Mouse (Mus musculus) adrenal gland, postnatal 4 days (tissue): ENCODE results near the gene Gnaq. TPM values are rescaled to one million over a fixed set of nuclear protein-coding genes. Genes with fewer than 3 reads are reported as not detected.
A peak's percentile ranks its signal among the peaks of the same experiment; 100 is the strongest.

Experiments
- DNase-seq, 2 experiments: peaks; one replicate each; pipeline ENCODE4 v3.0.0; 2021 to 2022; ENCODE audit warnings: low spot score in 2 of 2, mixed read lengths in 2 of 2
- total RNA-seq, 2 experiments: library from RNA; stranded (reverse); gene quantifications; 2 replicates each; pipeline ENCODE4 v1.2.3; 2021

Gnaq gene
- total RNA-seq, 2 experiments from 2014 or later, result 86.3 to 89.9 TPM

- no peak for DNase-seq
These were observed 176.4 kb downstream of the Gnaq start for GRCm38 (mm10) chr19:16309031-16309430.

- DNase-seq, result no peak
These were observed 181.7 kb downstream of the Gnaq start for GRCm38 (mm10) chr19:16314295-16314821.

DNA sequence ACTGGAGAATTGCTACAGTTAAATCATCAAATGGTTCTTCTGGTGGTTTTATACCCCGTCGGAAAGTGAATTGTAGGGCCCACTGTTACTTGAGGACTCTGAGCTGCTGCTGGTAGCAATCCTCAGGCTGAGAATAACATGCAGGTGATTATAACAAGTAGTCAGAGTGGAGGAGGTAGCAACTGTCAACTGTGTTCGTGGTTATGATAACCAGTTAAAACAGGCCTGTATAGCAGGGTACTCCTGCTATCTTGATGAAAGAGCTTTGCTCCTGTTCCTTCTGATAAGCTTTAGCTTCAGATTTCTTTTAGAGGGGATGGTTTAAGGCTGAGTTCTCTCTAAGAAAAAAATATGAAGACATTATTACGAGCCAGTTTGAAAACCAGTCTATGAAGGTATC lies 182.9 kb downstream of the Gnaq start:
- DNase-seq, result no peak

DNA sequence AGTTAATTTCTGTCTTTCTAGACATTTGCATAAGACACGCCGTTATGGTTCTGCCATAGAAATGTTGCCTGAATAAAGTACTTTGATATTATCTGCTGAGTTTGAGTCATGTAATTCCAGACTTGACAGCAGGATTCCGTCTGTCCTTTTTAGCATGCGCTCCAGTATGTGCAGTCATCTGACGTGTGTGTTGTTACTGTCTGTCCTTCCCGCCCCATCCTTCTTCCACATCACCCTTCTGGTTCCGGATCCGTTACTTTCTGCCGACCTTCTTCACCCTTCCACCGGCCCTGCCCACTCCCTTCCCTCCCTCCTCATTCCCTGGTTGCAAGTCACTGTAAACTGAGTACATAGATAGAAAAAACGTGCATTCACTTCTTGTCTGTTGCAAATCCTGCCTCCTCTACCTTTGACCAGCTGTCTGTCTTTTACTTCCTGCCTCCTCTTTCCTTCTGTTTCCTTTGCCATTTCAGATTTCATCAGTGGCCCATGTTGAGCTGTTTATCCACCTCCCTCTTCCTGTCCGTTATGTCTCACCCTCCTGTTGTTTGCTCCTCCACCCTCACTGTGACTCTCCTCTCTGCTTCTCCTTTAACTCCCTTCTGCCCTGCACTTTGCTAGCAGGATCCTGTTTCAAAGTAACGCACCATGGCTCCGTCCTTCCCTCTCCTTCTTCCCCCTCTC lies 185.6 kb downstream of the Gnaq start:
- no peak for DNase-seq

GRCm38 (mm10) chr19:16319986-16320385 lies 187.4 kb downstream of the Gnaq start:
- no peak for DNase-seq

DNA sequence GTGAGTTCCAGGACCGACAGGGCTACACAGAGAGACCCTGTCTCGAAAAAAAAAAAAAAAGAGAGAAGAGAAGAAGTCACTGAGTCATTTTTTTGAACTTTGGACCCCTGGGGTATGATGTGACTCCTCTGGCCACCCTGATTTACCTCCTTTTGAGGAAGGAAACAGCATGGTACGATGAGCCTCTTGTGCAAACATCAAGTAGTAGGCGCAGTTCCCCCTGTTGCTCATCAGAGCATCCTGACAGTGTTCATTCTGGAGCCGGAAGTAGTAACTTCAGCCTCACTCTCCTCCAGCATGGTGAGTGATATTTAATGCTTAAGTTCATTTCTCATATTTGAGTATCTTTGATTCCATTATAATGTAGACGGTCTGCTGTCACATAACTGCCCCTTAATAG lies 190.4 kb downstream of the Gnaq start:
- no peak for DNase-seq

GRCm38 (mm10) chr19:16324239-16324638 lies 191.6 kb downstream of the Gnaq start:
- no peak for DNase-seq

- no peak for DNase-seq
These were observed 193.3 kb downstream of the Gnaq start for GRCm38 (mm10) chr19:16325911-16326310.

DNA sequence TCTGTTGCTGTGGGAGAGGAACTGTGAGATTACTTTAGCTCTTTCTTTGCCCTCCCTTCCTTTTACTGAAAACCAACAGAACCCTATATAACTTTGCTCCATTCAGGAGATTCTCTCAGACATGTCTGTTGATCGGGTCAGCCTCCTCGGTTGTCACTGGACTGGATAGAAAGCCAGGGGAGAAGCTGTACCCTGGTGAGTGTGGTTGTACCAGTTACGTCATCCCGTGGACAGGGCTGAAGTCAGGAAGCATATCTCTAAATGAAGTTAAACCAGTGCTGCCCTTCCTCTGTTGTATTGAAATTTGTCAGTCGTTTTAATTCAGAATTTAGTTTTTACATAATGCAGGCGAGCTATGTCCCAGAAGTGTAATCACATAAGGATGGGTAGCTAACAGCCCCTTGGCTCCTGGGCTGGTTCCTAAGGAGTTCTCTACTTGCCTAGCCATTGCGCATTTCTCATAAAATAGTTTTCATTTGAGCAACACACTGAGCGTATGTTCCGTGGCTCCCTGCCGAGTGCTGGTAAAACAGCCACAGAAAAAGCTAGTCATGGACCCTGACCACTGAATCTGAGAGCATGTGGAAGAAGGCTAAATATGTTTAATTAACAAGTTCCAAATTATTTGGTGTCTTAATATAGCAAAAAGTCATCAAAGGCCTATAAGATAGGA lies 194.9 kb downstream of the Gnaq start:
- DNase-seq, result no peak

DNA sequence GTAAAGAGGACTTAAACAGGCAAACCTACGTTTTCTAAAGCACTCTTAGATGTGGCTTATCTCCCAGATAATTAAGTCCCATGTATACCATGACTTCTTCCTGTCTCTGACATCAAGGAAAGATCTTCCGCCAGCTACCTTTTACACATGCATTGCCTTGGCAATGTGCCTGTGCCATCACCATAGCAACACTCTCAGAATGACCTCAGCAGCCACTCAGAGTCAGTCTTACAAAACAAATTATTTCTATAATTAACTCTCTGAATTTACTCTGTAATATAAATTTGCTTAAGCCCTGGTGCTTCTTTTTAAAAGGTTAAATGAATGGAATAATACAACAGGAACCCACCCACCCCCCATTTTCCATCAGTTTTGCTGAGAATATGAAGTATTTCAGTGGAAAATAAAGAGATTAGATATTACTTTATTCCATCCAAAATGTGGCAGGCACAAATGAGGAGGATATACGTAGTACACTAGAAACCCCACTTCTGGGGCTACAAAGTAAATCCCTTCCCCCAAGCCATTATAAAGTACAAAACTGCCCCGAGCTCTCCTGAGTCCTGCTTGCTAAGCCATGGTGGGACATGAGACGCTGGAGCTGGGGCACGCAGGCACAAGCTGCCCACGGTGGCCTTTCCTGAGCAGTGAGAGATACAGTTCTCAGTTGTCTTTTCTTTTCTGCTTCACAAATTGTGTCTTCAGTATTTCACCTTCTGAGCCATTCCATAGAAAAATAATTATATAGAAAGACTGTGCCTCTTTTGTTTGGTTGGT lies 195.6 kb downstream of the Gnaq start:
- peak; percentile 26 to 67 for DNase-seq

DNA sequence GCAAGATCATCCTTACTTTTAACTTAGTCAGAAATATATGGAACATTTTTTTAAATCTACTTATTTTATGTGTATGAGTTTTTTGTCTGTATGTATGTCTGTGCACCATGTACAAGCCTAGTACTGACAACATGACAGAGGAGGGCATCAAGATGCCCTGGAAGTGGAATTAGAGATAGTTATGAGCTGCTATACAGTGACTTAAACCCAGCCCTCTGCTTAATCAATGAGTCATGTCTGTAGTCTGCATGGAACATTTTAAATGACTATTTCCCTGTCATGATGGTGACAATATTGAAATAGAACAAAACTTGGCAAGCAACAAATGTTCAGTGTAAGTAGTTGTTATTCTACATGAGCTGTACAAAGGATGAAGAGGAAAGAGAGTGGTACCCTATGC lies 196.4 kb downstream of the Gnaq start:
- DNase-seq, result no peak

GRCm38 (mm10) chr19:16329648-16330047 lies 197.0 kb downstream of the Gnaq start:
- DNase-seq, result no peak

DNA sequence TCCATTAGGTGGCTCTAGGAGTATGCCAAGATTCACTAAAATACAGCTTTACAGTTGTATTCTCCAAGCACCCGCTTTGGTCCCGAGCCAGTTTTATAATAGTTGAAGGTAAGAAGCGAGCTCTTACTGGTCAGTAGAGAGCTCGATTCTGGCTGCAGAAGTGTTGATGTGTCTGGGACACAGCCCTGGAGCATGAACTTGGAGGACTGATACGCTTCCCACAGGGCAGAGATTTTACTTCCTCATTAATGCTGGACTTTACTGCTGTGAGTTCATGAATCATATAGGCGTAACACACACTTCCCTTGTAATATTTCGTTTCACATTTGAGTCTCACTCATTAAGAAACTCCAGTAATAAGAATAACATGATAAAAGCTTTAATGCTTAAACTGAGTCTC lies 197.5 kb downstream of the Gnaq start:
- DNase-seq, result no peak

DNA sequence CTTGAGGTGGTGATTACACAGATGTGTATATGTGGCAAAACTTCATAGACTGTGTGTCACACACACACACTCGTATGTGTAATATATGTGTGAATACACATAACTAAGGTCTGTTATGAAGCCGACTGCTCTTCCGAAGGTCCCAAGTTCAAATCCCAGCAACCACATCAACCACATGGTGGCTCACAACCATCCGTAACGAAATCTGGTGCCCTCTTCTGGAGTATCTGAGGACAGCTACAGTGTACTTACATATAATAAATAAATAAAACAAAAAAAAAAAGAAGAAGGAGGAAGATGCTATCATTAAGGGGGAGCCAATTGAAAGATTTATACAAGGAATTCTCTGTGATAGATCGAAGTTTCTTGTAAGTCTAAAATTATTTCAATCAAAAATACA lies 198.4 kb downstream of the Gnaq start:
- DNase-seq, result no peak

GRCm38 (mm10) chr19:16337866-16338530 lies 205.4 kb downstream of the Gnaq start:
- DNase-seq, result no peak

DNA sequence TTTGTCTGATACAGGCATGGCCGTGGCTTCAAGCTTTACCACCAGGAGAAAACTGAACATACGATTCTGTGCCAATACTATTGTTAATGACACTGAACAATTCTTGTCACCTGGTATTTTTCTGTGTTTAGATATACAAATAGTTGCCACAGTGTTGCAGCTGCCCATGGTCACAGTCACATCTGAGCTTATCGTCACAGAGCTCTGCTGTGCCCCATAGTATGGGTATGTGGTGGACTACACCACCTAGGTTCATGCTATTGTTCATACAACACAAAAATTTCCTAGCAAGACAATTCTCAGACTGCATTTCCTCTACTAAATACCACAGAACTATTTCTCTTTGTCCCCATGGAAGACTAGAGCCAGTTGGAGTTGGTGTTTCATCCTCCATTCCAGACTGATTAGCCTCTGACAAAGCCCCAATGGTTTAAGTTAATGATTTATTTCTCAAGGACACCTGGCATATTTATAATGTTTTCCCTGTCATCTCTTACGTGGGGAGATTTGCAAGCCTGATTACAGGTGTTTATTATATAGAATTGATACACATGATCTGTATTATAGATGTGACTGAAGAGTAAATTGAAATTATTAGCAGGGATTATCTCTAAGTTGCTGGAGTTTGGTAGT lies 207.4 kb downstream of the Gnaq start:
- DNase-seq, result no peak

- DNase-seq, result no peak
These were observed 210.1 kb downstream of the Gnaq start for GRCm38 (mm10) chr19:16342702-16343101.

DNA sequence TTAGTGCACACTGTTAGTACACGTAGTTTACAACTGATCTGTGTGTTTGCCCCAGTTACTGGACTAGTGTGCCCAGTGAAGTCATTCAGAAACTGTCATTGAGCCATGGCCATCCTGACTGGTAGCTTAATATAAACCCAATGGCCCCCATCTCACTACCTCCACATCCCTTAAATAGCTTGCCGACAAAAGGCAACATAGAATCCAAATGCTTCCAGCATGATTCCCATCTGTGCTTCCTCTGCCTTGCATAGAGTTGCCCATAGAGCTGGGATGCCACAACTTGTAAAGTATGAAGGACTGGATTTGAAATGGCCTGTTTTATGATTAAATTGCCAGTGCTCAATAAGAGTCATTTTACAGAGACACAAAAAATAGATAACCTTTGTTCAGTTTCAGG lies 212.9 kb downstream of the Gnaq start:
- DNase-seq, result no peak

- DNase-seq, result no peak
These were observed 214.4 kb downstream of the Gnaq start for GRCm38 (mm10) chr19:16347037-16347436.

DNA sequence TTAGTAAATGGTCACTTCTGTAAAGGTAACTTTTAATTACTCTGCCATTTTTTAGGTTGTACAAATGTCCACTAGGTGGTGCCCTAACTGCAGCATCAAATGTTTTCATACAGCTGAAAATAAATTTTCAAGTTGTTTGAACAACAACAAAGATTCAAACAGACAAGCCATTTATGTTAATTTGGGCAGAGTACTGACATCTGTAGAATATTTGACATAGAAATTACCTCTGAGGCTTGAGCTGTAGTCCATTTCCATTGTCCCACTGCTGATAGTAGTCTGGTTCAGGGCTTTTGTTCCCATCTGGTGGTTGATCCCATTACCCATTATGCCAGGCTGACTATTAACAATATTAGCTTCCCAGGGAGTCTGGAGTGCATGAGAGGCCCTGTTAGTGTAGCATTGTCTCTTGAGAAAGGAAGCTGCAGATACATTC lies 221.1 kb downstream of the Gnaq start:
- DNase-seq, result no peak

DNA sequence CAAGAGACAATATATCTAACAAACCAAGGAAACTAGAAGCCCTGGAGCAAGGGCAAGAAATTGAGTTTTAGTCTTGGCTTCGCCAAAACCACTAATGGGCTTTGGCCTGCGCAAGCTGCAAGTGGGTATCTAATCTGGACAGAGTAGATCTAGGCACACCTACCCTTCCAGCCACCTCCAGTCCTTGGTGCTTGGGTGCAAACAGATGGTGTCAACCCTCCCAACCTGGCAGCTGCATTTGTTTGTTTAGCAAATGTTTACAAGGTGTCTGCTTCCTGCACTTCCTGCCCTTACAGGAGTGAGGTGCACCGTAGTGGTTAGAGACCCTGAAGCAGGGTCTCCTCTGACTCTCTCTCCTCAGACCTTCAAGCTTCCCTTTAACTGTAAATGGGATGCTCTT lies 225.5 kb downstream of the Gnaq start:
- DNase-seq, result no peak
